ENCODE assay signal across 9 mouse cellular contexts in genomic region chr1:36030421-36030821, GRCm38 (mm10). TPM values are rescaled to one million over a fixed set of nuclear protein-coding genes. Genes with fewer than 3 reads are reported as not detected.
DNase-seq lines count a peak whose midpoint lies in the region; ATAC-seq lines count a peak whose summit lies in the region.
"Had no signal": no experiment of that assay in that cellular context is flagged by ENCODE, and none has a peak within 500 bp of the region (broad histone marks: within the 10 kb centered on the region; RNA-seq: fewer than 3 reads in every experiment).

No protein-coding gene starts in this region.

- H3K4me2 ChIP-seq in forebrain, embryonic 13.5 days = no peak overlapping the region
- peak overlapping the region; percentile 41 for H3K4me2 ChIP-seq in heart, embryonic 13.5 days

- no peak for ATAC-seq in forebrain, embryonic 13.5 days
- ATAC-seq in heart, embryonic 13.5 days (ENCODE audit: extremely low read depth, insufficient number of reproducible peaks, low FRiP score, low TSS enrichment) = no peak

- no peaks in the 10 kb centered on the region for H3K36me3 ChIP-seq in forebrain, embryonic 10.5 days (replicated peaks)
- no peaks in the 10 kb centered on the region for H3K36me3 ChIP-seq in forebrain, embryonic 13.5 days (ENCODE audit: poor library complexity, severe bottlenecking)
- no peaks in the 10 kb centered on the region for H3K36me3 ChIP-seq in heart, embryonic 13.5 days

- H3K27me3 ChIP-seq in forebrain, embryonic 10.5 days (ENCODE audit: poor library complexity, severe bottlenecking) = no peaks in the 10 kb centered on the region
- no peaks in the 10 kb centered on the region for H3K27me3 ChIP-seq in forebrain, embryonic 13.5 days
- no peaks in the 10 kb centered on the region for H3K27me3 ChIP-seq in heart, embryonic 13.5 days (replicated peaks)

- H3K9ac ChIP-seq in forebrain, embryonic 13.5 days = no peak overlapping the region
- no peak overlapping the region for H3K9ac ChIP-seq in heart, embryonic 13.5 days
- H3K9ac ChIP-seq: liver, embryonic 14.5 days had no signal

- peak; percentile 14 for DNase-seq in forebrain, embryonic 10.5 days (ENCODE audit: extremely low spot score, low spot score)
- DNase-seq in adrenal gland, adult 8-10 months = peak; percentile 80
- peak; percentile 100 for DNase-seq in fibroblast of lung, adult 2 months (ENCODE audit: low read depth)
- peak; percentile 42 to 47 for DNase-seq in layer of hippocampus, postnatal 25 days (ENCODE audit: extremely low spot score in 1 of 2, low spot score in 1 of 2)
- DNase-seq in mesoderm, embryonic 11.5 days (ENCODE audit: low read depth, low spot score) = peak; percentile 47
- DNase-seq in yolk sac, embryonic 10.5 days (ENCODE audit: low spot score) = peak; percentile 51

- 66% methylated on average over 10 of the region's 10 CpGs for WGBS in forebrain, embryonic 10.5 days
- 74% methylated on average over 10 of the region's 10 CpGs for WGBS in forebrain, embryonic 13.5 days
- 18% methylated on average over 10 of the region's 10 CpGs for WGBS in heart, embryonic 13.5 days

- H3K4me3 ChIP-seq in forebrain, embryonic 10.5 days = no peak overlapping the region
- no peak overlapping the region for H3K4me3 ChIP-seq in forebrain, embryonic 13.5 days
- H3K4me3 ChIP-seq in heart, embryonic 13.5 days = no peak overlapping the region

- 0 out of 2 replicates have a peak overlapping the region, but pooled peaks have one; percentile 17 for H3K27ac ChIP-seq in forebrain, embryonic 10.5 days
- no peak overlapping the region for H3K27ac ChIP-seq in forebrain, embryonic 13.5 days
- peak overlapping the region; percentile 52 for H3K27ac ChIP-seq in heart, embryonic 13.5 days (replicated peaks)
- H3K27ac ChIP-seq: liver, embryonic 14.5 days had no signal

- H3K4me1 ChIP-seq in forebrain, embryonic 10.5 days = no peaks in the 10 kb centered on the region; the same call in 1 of the 2 replicates
- H3K4me1 ChIP-seq in forebrain, embryonic 13.5 days = no peaks in the 10 kb centered on the region
- peaks cover 14% of the 10 kb centered on the region for H3K4me1 ChIP-seq in heart, embryonic 13.5 days

- peaks cover 6% of the 10 kb centered on the region for H3K9me3 ChIP-seq in forebrain, embryonic 10.5 days
- H3K9me3 ChIP-seq in forebrain, embryonic 13.5 days (replicated peaks) = no peaks in the 10 kb centered on the region
- H3K9me3 ChIP-seq in heart, embryonic 13.5 days = no peaks in the 10 kb centered on the region

RNA-seq across cellular contexts. Expression of gene Hs6st1, which starts 37.8 kb away (rescaled TPM):
- 4.2 TPM in 2 replicates for polyA plus RNA-seq in forebrain, embryonic 10.5 days (2016; fragmentation: Nextera tagmentation; extraction: Ambion mirVana)
- 5.2 and 5.4 TPM in 2 replicates for polyA plus RNA-seq in forebrain, embryonic 13.5 days (2015; fragmentation: Nextera tagmentation; extraction: Ambion mirVana)
- total RNA-seq in adrenal gland, adult 8-10 months (2022) = 100 to 1,000 TPM in 2 of 4 experiments, 10 to 100 TPM in 2; 70.2 to 122 (median 96.6) TPM
- polyA plus RNA-seq in heart, embryonic 13.5 days (2015; fragmentation: Nextera tagmentation; extraction: Ambion mirVana) = 4.2 and 4.4 TPM in 2 replicates
- total RNA-seq in layer of hippocampus, postnatal 25 days (2021) = 10 to 100 TPM; 40.9 to 43.0 TPM

Comparison
In these comparisons a context has a peak if more than half of its experiments do, and no peak if none do; other contexts are left out.
1. DNase-seq: peak in every context shown above with its lines; median percentile 100 in fibroblast of lung, adult 2 months; 80 in adrenal gland, adult 8-10 months; 51 in yolk sac, embryonic 10.5 days; 47 in mesoderm, embryonic 11.5 days; 44 in layer of hippocampus, postnatal 25 days; 14 in forebrain, embryonic 10.5 days.